Mouse (Mus musculus): ENCODE results near the gene Etl4.

DNA sequence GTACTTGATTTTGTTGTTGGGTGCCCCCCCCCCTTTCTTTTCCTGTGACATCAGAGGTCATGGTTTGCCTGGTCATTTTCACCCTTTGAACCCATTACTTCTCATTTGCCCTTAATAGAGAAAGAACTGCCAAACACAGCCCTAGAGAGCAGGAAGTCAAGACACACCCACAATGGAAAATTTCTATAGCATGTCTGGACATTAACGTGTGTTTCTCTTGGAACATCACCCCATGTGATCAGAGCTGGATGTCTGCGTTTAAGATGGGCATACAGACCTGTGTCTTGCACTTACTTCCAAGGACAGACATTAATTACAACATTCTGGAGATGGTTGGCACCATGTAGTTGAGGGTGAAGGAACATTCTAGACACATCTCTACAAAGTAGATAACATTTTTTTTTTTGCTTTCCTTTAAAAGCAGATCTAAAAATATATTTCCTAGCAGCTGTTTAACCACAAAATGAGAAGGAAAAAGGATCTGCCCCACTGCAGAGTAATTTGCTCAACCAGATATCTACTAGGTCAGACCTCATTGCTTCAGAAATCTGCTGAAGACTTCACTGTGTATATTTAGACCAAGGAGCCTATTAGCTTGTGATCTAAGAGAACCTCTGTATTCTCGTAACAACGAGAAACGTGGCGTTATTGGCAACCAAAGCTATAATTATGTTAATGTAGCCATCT is 818.3 kb downstream of the Etl4 start:
- TF ChIP-seq MYOD1 (IDR thresholded peaks at IDR 0.05; ENCODE audit: control insufficient read depth in 1 of 3, insufficient read length in 2 of 3, low read depth in 2 of 3): no peak
- no peak for TF ChIP-seq TCF3 (IDR thresholded peaks at IDR 0.05; ENCODE audit: insufficient read length, low read depth)
- TF ChIP-seq CEBPB (IDR thresholded peaks at IDR 0.05; ENCODE audit: insufficient read depth, poor library complexity, severe bottlenecking): no peak
- no peak for TF ChIP-seq E2F4 (IDR thresholded peaks at IDR 0.05; ENCODE audit: insufficient read depth)
- TF ChIP-seq USF1 (IDR thresholded peaks at IDR 0.05; ENCODE audit: low read depth): no peak
- TF ChIP-seq SRF (IDR thresholded peaks at IDR 0.05; ENCODE audit: control insufficient read depth, insufficient read length, low read depth): no peak
- no peak for TF ChIP-seq POLR2A (IDR thresholded peaks at IDR 0.05; ENCODE audit: insufficient read length, low read depth)
- no peak for TF ChIP-seq MAX (IDR thresholded peaks at IDR 0.05; ENCODE audit: low read depth)
- no peak for TF ChIP-seq MYOG (IDR thresholded peaks at IDR 0.05; ENCODE audit: control insufficient read depth in 1 of 3, insufficient read depth in 1 of 3, insufficient read length in 2 of 3, low read depth in 2 of 3)
- no peak for TF ChIP-seq TCF12 (IDR thresholded peaks at IDR 0.05; ENCODE audit: insufficient read depth, poor library complexity, severe bottlenecking)
- TF ChIP-seq REST (IDR thresholded peaks at IDR 0.05; ENCODE audit: insufficient read depth, insufficient read length): no peak

Measured in myocyte (in vitro differentiated cells).